Mouse (Mus musculus) CH12.LX (cell line): ENCODE data around the gene Armh2.

Experiments
- JUND ChIP-seq: conservative IDR thresholded peaks from 2 replicates; pipeline ENCODE4 v1.6.1; 2011; ENCODE audit warnings: low read depth, low read length, improper control_type of control experiment
- POLR2A ChIP-seq: IDR thresholded peaks from 2 replicates; pipeline ENCODE4 v1.6.1; 2011; ENCODE audit warnings: low read depth, mild to moderate bottlenecking, improper control_type of control experiment, low read length

GRCm38 (mm10) chr13:24712581-24713130 lies 28.4 kb upstream of the Armh2 start:
- no peak for TF ChIP-seq JUND
- TF ChIP-seq POLR2A = no peak
